Mouse (Mus musculus) hindbrain, embryonic 14.5 days (tissue): ENCODE data around the gene Efs. TPM values are rescaled to one million over a fixed set of nuclear protein-coding genes. Genes with fewer than 3 reads are reported as not detected.
"Not testable (repeated sequence)": the region's sequence is repeated elsewhere in the genome, so short reads cannot be mapped to it uniquely, and the experiment has no call there.

ENCODE experiments used
- ATAC-seq: fragments of 200-750 bp; cut with Nextera tagmentation; 2 replicates; pipeline ENCODE4 v1.8.0; 2017; ENCODE audit warnings: moderate number of reproducible peaks, mild to moderate bottlenecking, moderate TSS enrichment, moderate library complexity; ENCODE audit not compliant: low FRiP score
- DNase-seq: peaks from one replicate; pipeline ENCODE4 v3.0.0-alpha.2; 2015; ENCODE audit warnings: low spot score
- H3K27ac ChIP-seq: fragments of 300-500 bp; sonication (generic); 2 replicates; pipeline ENCODE4 v1.5.1; 2014; ENCODE audit warnings: mild to moderate bottlenecking, moderate library complexity
- H3K27me3 ChIP-seq: fragments of 300-500 bp; sonication (generic); 2 replicates; pipeline ENCODE4 v1.6.1; 2014; ENCODE audit warnings: mild to moderate bottlenecking, low read length, mixed read lengths; ENCODE audit not compliant: control insufficient read depth, insufficient read depth
- H3K36me3 ChIP-seq: fragments of 300-500 bp; sonication (generic); replicated peaks from 2 replicates; pipeline ENCODE4 v1.6.1; 2014; ENCODE audit not compliant: control insufficient read depth, insufficient read depth
- H3K4me1 ChIP-seq: fragments of 300-500 bp; sonication (generic); replicated peaks from 2 replicates; pipeline ENCODE4 v1.6.1; 2014; ENCODE audit warnings: antibody characterized with exemption, low read length, mixed read lengths; ENCODE audit not compliant: control insufficient read depth, insufficient read depth
- H3K4me2 ChIP-seq: fragments of 300-500 bp; sonication (generic); replicated peaks from 2 replicates; pipeline ENCODE4 v1.6.1; 2014; ENCODE audit warnings: mild to moderate bottlenecking, moderate library complexity
- H3K4me3 ChIP-seq: fragments of 300-500 bp; sonication (generic); replicated peaks from 2 replicates; pipeline ENCODE4 v1.5.1; 2014; ENCODE audit warnings: mild to moderate bottlenecking, low read length
- H3K9ac ChIP-seq: fragments of 300-500 bp; sonication (generic); 2 replicates; pipeline ENCODE4 v1.6.1; 2014
- H3K9me3 ChIP-seq: fragments of 300-500 bp; sonication (generic); 2 replicates; pipeline ENCODE4 v1.6.1; 2016; ENCODE audit warnings: low read length; ENCODE audit not compliant: control insufficient read depth
- WGBS: fragments of 180-500 bp; shearing (Covaris S2); extraction: QIAGEN DNeasy Blood & Tissue Kit; methylation state at CpG from one replicate; pipeline ENCODE4 v1.1.7; 2014; 5-methylcytosine and 5-hydroxymethylcytosine counted together
- polyA plus RNA-seq: library from polyadenylated mRNA; unstranded; fragments of >200 nt; fragmentation: Nextera tagmentation; extraction: Ambion mirVana; gene quantifications from 2 replicates; pipeline ENCODE4 v1.2.1, GENCODE M21; 2014

Efs gene
- polyA plus RNA-seq: 15.4 and 15.6 TPM in 2 replicates

- ATAC-seq: peak; percentile 69
- Histone ChIP-seq H3K9ac (peak within 1 kb of the TSS; percentile 74), H3K4me2 (peak within 1 kb of the TSS; percentile 83), H3K4me3 (peak within 1 kb of the TSS; percentile 45), H3K27ac (peak within 1 kb of the TSS; percentile 83), H3K27me3 (no peaks in the 10 kb centered on the region), H3K36me3 (no peaks in the 10 kb centered on the region), H3K4me1 (peaks cover 18% of the 10 kb centered on the region; the same call in 1 of the 2 replicates), H3K9me3 (peaks cover 11% of the 10 kb centered on the region; the same call in 1 of the 2 replicates)
- DNase-seq: peak; percentile 57
- 3% methylated on average over 56 of the region's 57 CpGs for WGBS
Observed at GRCm38 (mm10) chr14:54925349-54926342, at the start of gene Efs. Gene Efs, minus strand, starts transcription at chr14:54926126.

GRCm38 (mm10) chr14:54974068-54974791 is 48.3 kb upstream of the Efs start:
- Histone ChIP-seq H3K9ac (0 out of 2 replicates have a peak overlapping the region, but pooled peaks have one; percentile 20), H3K4me2 (no peak overlapping the region), H3K27me3 (no peaks in the 10 kb centered on the region), H3K4me3 (no peak overlapping the region), H3K27ac (peak overlapping the region; percentile 91), H3K36me3 (no peaks in the 10 kb centered on the region), H3K9me3 (no peaks in the 10 kb centered on the region), H3K4me1 (peaks cover 15% of the 10 kb centered on the region)
- WGBS: 73% methylated on average over 6 of the region's 6 CpGs
- ATAC-seq (peak; percentile 62), DNase-seq (peak; percentile 76)

GRCm38 (mm10) chr14:54972786-54973185 is 46.9 kb upstream of the Efs start:
- ATAC-seq, H3K27me3 ChIP-seq, DNase-seq, H3K36me3 ChIP-seq, H3K9ac ChIP-seq, H3K9me3 ChIP-seq, H3K4me2 ChIP-seq, H3K4me3 ChIP-seq: not testable (repeated sequence)
- 98% methylated on average over 8 of the region's 11 CpGs for WGBS
- peaks cover 15% of the 10 kb centered on the region for H3K4me1 ChIP-seq
- peak overlapping the region; percentile 91 for H3K27ac ChIP-seq

GRCm38 (mm10) chr14:54968344-54968743 is 42.4 kb upstream of the Efs start:
- Histone ChIP-seq H3K4me3 (no peak overlapping the region), H3K9ac (no peak overlapping the region), H3K9me3 (no peaks in the 10 kb centered on the region), H3K4me1 (peaks cover under 1% of the 10 kb centered on the region; the same call in 1 of the 2 replicates), H3K27me3 (no peaks in the 10 kb centered on the region), H3K36me3 (no peaks in the 10 kb centered on the region), H3K4me2 (no peak overlapping the region), H3K27ac (no peak overlapping the region)
- ATAC-seq: no peak
- no peak for DNase-seq

- 91% methylated on average over 3 of the region's 3 CpGs for WGBS
- H3K4me1 ChIP-seq: no peaks in the 10 kb centered on the region
- ATAC-seq: no peak
Observed at GRCm38 (mm10) chr14:54967874-54968273, 41.9 kb upstream of the Efs start.

GRCm38 (mm10) chr14:54966320-54966977 is 40.5 kb upstream of the Efs start, which contains the start of gene Myh6:
Gene Myh6, minus strand, starts transcription at chr14:54966927.
- Histone ChIP-seq H3K9ac (no peak within 1 kb of the TSS), H3K4me3 (no peak within 1 kb of the TSS), H3K9me3 (no peaks in the 10 kb centered on the region), H3K27ac (no peak within 1 kb of the TSS), H3K27me3 (no peaks in the 10 kb centered on the region), H3K4me2 (no peak within 1 kb of the TSS), H3K36me3 (no peaks in the 10 kb centered on the region), H3K4me1 (no peaks in the 10 kb centered on the region)
- WGBS: 79% methylated on average over 7 of the region's 7 CpGs
- no peak for DNase-seq
- ATAC-seq: no peak

More at GRCm38 (mm10) chr14:54967874-54968273, 41.9 kb upstream of the Efs start:
- no peak overlapping the region for H3K9ac ChIP-seq
- H3K27me3 ChIP-seq: no peaks in the 10 kb centered on the region
- no peak overlapping the region for H3K4me2 ChIP-seq
- H3K4me3 ChIP-seq: no peak overlapping the region
- DNase-seq: no peak
- H3K36me3 ChIP-seq: no peaks in the 10 kb centered on the region
- H3K9me3 ChIP-seq: no peaks in the 10 kb centered on the region
- H3K27ac ChIP-seq: no peak overlapping the region

- Histone ChIP-seq H3K4me3 (no peak overlapping the region), H3K27ac (no peak overlapping the region), H3K9ac (no peak overlapping the region), H3K4me2 (no peak overlapping the region), H3K36me3 (no peaks in the 10 kb centered on the region), H3K27me3 (no peaks in the 10 kb centered on the region), H3K9me3 (no peaks in the 10 kb centered on the region), H3K4me1 (no peaks in the 10 kb centered on the region)
- no peak for DNase-seq
- WGBS: 83% methylated on average over 6 of the region's 6 CpGs
- ATAC-seq: no peak
Observed at GRCm38 (mm10) chr14:54965631-54966030, 39.7 kb upstream of the Efs start.

- Histone ChIP-seq H3K4me1 (no peaks in the 10 kb centered on the region), H3K9me3 (no peaks in the 10 kb centered on the region), H3K27me3 (no peaks in the 10 kb centered on the region), H3K4me2 (no peak overlapping the region), H3K36me3 (no peaks in the 10 kb centered on the region), H3K27ac (no peak overlapping the region), H3K9ac (no peak overlapping the region), H3K4me3 (no peak overlapping the region)
- ATAC-seq (no peak), DNase-seq (no peak)
- WGBS: 85% methylated on average over 15 of the region's 15 CpGs
Observed at GRCm38 (mm10) chr14:54965044-54965443, 39.1 kb upstream of the Efs start.
